Comparison of ENCODE assay signal across 22 mouse cellular contexts in genomic region chr7:129258331-129258730, GRCm38 (mm10). TPM values are rescaled to one million over a fixed set of nuclear protein-coding genes. Genes with fewer than 3 reads are reported as not detected.
A peak's percentile ranks its signal among the peaks of the same experiment; 100 is the strongest.
DNase-seq lines count a peak whose midpoint lies in the region; ATAC-seq lines count a peak whose summit lies in the region.
"Had no signal": no experiment of that assay in that cellular context is flagged by ENCODE, and none has a peak within 500 bp of the region (broad histone marks: within the 10 kb centered on the region; RNA-seq: fewer than 3 reads in every experiment).

No protein-coding gene starts in this region.

- no peak overlapping the region for H3K9ac ChIP-seq in midbrain, embryonic 13.5 days (replicated peaks)
- H3K9ac ChIP-seq: forebrain, embryonic 12.5 days; limb, embryonic 12.5 days; liver, embryonic 12.5 days had no signal

- WGBS in embryonic facial prominence, embryonic 10.5 days = 57% methylated on average over 7 of the region's 7 CpGs
- whole genome bisulfite sequencing in midbrain, embryonic 13.5 days = 45% methylated on average over 7 of the region's 7 CpGs

- peaks cover 58% of the 10 kb centered on the region for H3K27me3 ChIP-seq in embryonic facial prominence, embryonic 10.5 days (replicated peaks; ENCODE audit: low read depth, poor library complexity, severe bottlenecking)
- peaks cover 32% of the 10 kb centered on the region for H3K27me3 ChIP-seq in midbrain, embryonic 13.5 days

- no peak overlapping the region for H3K4me3 ChIP-seq in embryonic facial prominence, embryonic 10.5 days
- H3K4me3 ChIP-seq in midbrain, embryonic 13.5 days (replicated peaks) = peak overlapping the region; percentile 52; the same call in 1 of the 2 replicates
- H3K4me3 ChIP-seq: limb, embryonic 12.5 days; liver, embryonic 12.5 days had no signal

- H3K4me1 ChIP-seq in embryonic facial prominence, embryonic 10.5 days = peaks cover 18% of the 10 kb centered on the region
- peaks cover 19% of the 10 kb centered on the region for H3K4me1 ChIP-seq in midbrain, embryonic 13.5 days (replicated peaks)
- H3K4me1 ChIP-seq: liver, embryonic 12.5 days had no signal

- intact Hi-C loops in heart, postnatal 10 days (cut with DNase I) = no loop called here

- no peaks in the 10 kb centered on the region for H3K36me3 ChIP-seq in embryonic facial prominence, embryonic 10.5 days (replicated peaks)
- H3K36me3 ChIP-seq in midbrain, embryonic 13.5 days = no peaks in the 10 kb centered on the region
- H3K36me3 ChIP-seq: forebrain, embryonic 12.5 days; limb, embryonic 12.5 days; liver, embryonic 12.5 days had no signal

- peak; percentile 51 for DNase-seq in heart, adult 11 months
- DNase-seq in heart, postnatal 10 days = no peak
- peak; percentile 37 for DNase-seq in ES-CJ7 (ENCODE audit: low read depth, low spot score)
- peak; percentile 14 for DNase-seq in embryonic facial prominence, embryonic 10.5 days (ENCODE audit: low spot score)
- no peak for DNase-seq in gastrocnemius, postnatal 25 days
- DNase-seq in kidney, adult 9 months = no peak
- DNase-seq: adrenal gland, adult 8-10 months; cerebellum, adult 9-11 months; gastrocnemius, postnatal 14 days; kidney, adult 2 months; kidney, postnatal 25 days; lung, adult 2 months; lung, postnatal 36 days; retina, postnatal 1 day; right cerebral cortex, postnatal 4 days had no signal

- no peak for ATAC-seq in midbrain, embryonic 13.5 days
- ATAC-seq: liver, embryonic 12.5 days had no signal

- peak overlapping the region; percentile 87 for H3K4me2 ChIP-seq in midbrain, embryonic 13.5 days (replicated peaks)
- H3K4me2 ChIP-seq: limb, embryonic 12.5 days; liver, embryonic 12.5 days had no signal

- H3K9me3 ChIP-seq in embryonic facial prominence, embryonic 10.5 days = no peaks in the 10 kb centered on the region
- no peaks in the 10 kb centered on the region for H3K9me3 ChIP-seq in midbrain, embryonic 13.5 days
- H3K9me3 ChIP-seq: forebrain, embryonic 12.5 days; limb, embryonic 12.5 days; liver, embryonic 12.5 days had no signal

- H3K27ac ChIP-seq in embryonic facial prominence, embryonic 10.5 days (replicated peaks) = no peak overlapping the region
- no peak overlapping the region for H3K27ac ChIP-seq in midbrain, embryonic 13.5 days
- H3K27ac ChIP-seq: forebrain, embryonic 12.5 days; limb, embryonic 12.5 days; liver, embryonic 12.5 days had no signal

RNA-seq across cellular contexts. Expression of gene Plpp4, which starts 1.5 kb away (rescaled TPM):
- total RNA-seq in heart, postnatal 10 days (2021) = under 1 TPM in 1 of 2 experiments, not detected in 1; 0.29 TPM
- 0.22 and 0.73 TPM in 2 replicates for polyA plus RNA-seq in embryonic facial prominence, embryonic 10.5 days (2016; fragmentation: Nextera tagmentation; extraction: Ambion mirVana)
- polyA plus RNA-seq in midbrain, embryonic 13.5 days (2015; fragmentation: Nextera tagmentation; extraction: Ambion mirVana) = 6.0 and 6.2 TPM in 2 replicates
- not detected for total RNA-seq in gastrocnemius, postnatal 25 days (2021)
- total RNA-seq: adrenal gland, adult 8-10 months; megakaryocyte-erythroid progenitor cell, adult 5-6 weeks had no signal
- polyA plus RNA-seq: C2C12; heart, postnatal 0 days; liver, embryonic 12.5 days; lung, adult 2 months had no signal

Comparison
In these comparisons a context has a peak if more than half of its experiments do, and no peak if none do; other contexts are left out.
1. DNase-seq: peak in heart, adult 11 months (single experiment), ES-CJ7 (single experiment) and embryonic facial prominence, embryonic 10.5 days (single experiment); none in heart, postnatal 10 days (0 of 2), gastrocnemius, postnatal 25 days (single experiment) and kidney, adult 9 months (single experiment).